Mouse (Mus musculus): Measurements from ENCODE around the gene Gpr27. TPM values are rescaled to one million over a fixed set of nuclear protein-coding genes. Genes with fewer than 3 reads are reported as not detected.

Gpr27 gene
- total RNA-seq, 2 experiments from 2014 or later, result not detected

DNA sequence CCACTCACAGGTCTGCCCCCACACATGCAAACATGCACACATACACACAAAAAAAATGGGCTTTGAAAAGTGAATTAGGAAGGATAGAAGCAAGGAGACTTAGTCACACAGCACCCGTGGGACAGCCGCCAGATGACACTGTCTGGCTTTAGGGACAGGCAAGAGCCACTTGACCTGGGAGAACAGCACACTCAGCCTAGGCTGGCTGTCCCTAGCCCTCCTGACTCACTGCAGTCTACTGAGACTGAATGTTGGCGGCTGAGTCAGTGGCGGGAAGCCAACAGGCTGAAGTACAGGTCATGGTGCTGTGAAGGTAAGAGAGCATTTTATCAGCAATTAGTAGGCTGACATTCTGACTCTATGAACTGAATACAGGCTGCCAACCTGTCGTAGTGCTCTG is 42.2 kb downstream of the Gpr27 start:
- no peak for ATAC-seq (replicated peaks; ENCODE audit: poor library complexity, severe bottlenecking)

DNA sequence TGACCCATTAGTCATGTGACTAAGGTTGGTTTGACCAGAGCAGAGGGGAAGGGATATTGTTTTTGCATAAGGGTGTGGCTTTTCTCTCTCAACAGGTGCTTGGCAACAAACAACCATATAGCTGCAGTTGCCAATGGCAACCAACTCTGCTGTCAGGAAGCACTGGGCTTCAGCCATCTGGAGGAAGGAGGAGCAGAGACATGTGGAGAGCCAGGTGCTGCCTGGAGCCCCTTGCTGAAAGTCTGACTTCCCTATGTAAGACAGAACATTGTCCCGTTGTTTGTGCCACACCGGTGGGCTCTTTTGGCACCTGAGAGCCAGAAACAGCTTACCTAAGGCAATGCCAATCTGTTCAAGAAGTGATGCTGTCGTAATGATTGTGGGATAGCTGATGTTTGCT is 50.4 kb downstream of the Gpr27 start:
- no peak for ATAC-seq (replicated peaks; ENCODE audit: poor library complexity, severe bottlenecking)

Other genes starting within 250 kb of the Gpr27 start
- gene Foxp1, start 170.0 kb upstream of the Gpr27 start, total RNA-seq (2014; fragmentation: Nextera tagmentation), result 124 and 128 TPM in 2 replicates
- 62.0 and 68.5 TPM in 2 replicates for gene Foxp1, start 170.0 kb upstream of the Gpr27 start, total RNA-seq (2017)
- 23.2 and 33.9 TPM in 2 replicates for gene Eif4e3, start 25.9 kb upstream of the Gpr27 start, total RNA-seq (2014; fragmentation: Nextera tagmentation)
- gene Eif4e3, start 25.9 kb upstream of the Gpr27 start, total RNA-seq (2017), result 24.1 and 26.8 TPM in 2 replicates
- gene Gm20696, start 25.9 kb upstream of the Gpr27 start, total RNA-seq (2014; fragmentation: Nextera tagmentation), result 28.1 and 28.6 TPM in 2 replicates
- gene Gm20696, start 25.9 kb upstream of the Gpr27 start, total RNA-seq (2017), result 5.2 and 7.3 TPM in 2 replicates
- not detected in 2 replicates for gene Prok2, start 33.7 kb downstream of the Gpr27 start, total RNA-seq (2014; fragmentation: Nextera tagmentation)
- not detected in 2 replicates for gene Prok2, start 33.7 kb downstream of the Gpr27 start, total RNA-seq (2017)

All from granulocyte monocyte progenitor cell, adult 5-6 weeks (primary cell).